Mouse (Mus musculus) kidney, adult 2 months (tissue): ENCODE data around the gene Zcchc13.

Experiments used
- CTCF ChIP-seq: fragments of 200-500 bp; conservative IDR thresholded peaks from 2 replicates; pipeline ENCODE4 v1.5.1; 2011; ENCODE audit warnings: low read depth, mild to moderate bottlenecking, control low read depth, low read length, moderate library complexity, mixed read lengths; ENCODE audit not compliant: insufficient read depth, insufficient read length
- POLR2A ChIP-seq: fragments of 200-500 bp; IDR thresholded peaks from one replicate; pipeline ENCODE4 v1.6.1; 2011; ENCODE audit warnings: low read depth, low read length, control low read depth

DNA sequence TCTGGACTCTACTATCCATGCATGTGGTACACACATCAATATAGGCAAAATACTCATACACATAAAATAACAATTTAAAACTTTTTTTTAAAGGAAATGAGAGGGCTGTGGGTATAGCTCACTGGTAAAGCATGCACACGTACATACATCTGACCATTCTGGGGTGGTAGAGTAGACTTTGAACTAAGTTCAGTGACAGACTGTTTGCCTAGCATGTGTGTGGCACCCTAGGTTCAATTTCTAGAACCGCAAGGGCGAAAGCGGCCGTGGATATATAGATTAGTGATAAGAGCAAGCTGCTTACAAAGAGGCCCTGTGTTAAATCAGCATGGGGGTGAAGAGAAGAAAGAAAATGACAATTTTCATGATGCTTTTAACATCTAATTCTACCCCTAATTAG lies 27.8 kb upstream of the Zcchc13 start:
- TF ChIP-seq POLR2A = no peak
- TF ChIP-seq CTCF = no peak
